In the genomic region with DNA sequence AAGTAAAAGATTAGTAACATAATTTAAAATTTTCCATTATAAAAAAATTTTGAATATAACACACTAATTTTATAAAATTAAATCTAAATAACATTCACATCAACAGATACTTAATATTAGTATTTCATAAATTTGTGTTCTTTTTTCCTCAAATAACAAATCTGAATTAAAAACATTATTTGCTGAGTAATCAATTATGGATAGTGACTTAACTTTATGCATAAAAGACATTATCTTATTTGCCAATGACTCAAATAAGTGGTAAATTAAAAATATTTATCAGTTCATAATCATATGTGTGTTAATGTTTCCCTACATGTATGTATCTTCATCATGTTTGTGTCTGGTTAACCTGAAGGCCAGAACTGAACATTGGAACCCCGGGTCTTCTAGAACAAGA, we compare ENCODE assay signal across 31 mouse cellular contexts.
"Had no signal": no experiment of that assay in that cellular context is flagged by ENCODE, and none has a peak within 500 bp of the region (broad histone marks: within the 10 kb centered on the region; RNA-seq: fewer than 3 reads in every experiment).

No protein-coding gene starts in this region.

- H3K27me3 ChIP-seq: limb, embryonic 12.5 days; limb, embryonic 13.5 days; limb, embryonic 15.5 days; liver, embryonic 12.5 days; liver, embryonic 13.5 days; liver, embryonic 15.5 days; lung, embryonic 15.5 days; megakaryocyte, embryonic 14.5 days; midbrain, embryonic 12.5 days; midbrain, embryonic 13.5 days; midbrain, embryonic 15.5 days had no signal

- H3K36me3 ChIP-seq: limb, embryonic 10.5 days; limb, embryonic 12.5 days; limb, embryonic 13.5 days; limb, embryonic 15.5 days; liver, embryonic 12.5 days; liver, embryonic 13.5 days; liver, embryonic 15.5 days; lung, embryonic 15.5 days; midbrain, embryonic 10.5 days; midbrain, embryonic 12.5 days; midbrain, embryonic 13.5 days; midbrain, embryonic 15.5 days had no signal

- H3K9me3 ChIP-seq: limb, embryonic 10.5 days; limb, embryonic 12.5 days; limb, embryonic 13.5 days; limb, embryonic 15.5 days; liver, embryonic 12.5 days; liver, embryonic 13.5 days; liver, embryonic 15.5 days; lung, embryonic 15.5 days; midbrain, embryonic 10.5 days; midbrain, embryonic 12.5 days; midbrain, embryonic 13.5 days; midbrain, embryonic 15.5 days had no signal

- H3K9ac ChIP-seq: limb, embryonic 12.5 days; limb, embryonic 13.5 days; limb, embryonic 15.5 days; liver, embryonic 12.5 days; liver, embryonic 13.5 days; liver, embryonic 14.5 days; liver, embryonic 15.5 days; liver, postnatal 0 days; lung, embryonic 14.5 days; lung, embryonic 15.5 days; midbrain, embryonic 12.5 days; midbrain, embryonic 13.5 days; midbrain, embryonic 15.5 days had no signal

- ATAC-seq: liver, embryonic 12.5 days; liver, postnatal 0 days; lung, postnatal 0 days; midbrain, embryonic 13.5 days; midbrain, embryonic 15.5 days; midbrain, embryonic 16.5 days had no signal

- H3K27ac ChIP-seq: limb, embryonic 10.5 days; limb, embryonic 12.5 days; limb, embryonic 13.5 days; limb, embryonic 15.5 days; liver, embryonic 12.5 days; liver, embryonic 13.5 days; liver, embryonic 14.5 days; liver, embryonic 15.5 days; lung, embryonic 15.5 days; macrophage; midbrain, embryonic 10.5 days; midbrain, embryonic 12.5 days; midbrain, embryonic 13.5 days; midbrain, embryonic 15.5 days had no signal

- H3K4me3 ChIP-seq: limb, embryonic 10.5 days; limb, embryonic 12.5 days; limb, embryonic 13.5 days; limb, embryonic 15.5 days; liver, embryonic 12.5 days; liver, embryonic 13.5 days; liver, embryonic 15.5 days; lung, embryonic 15.5 days; megakaryocyte, embryonic 14.5 days; midbrain, embryonic 10.5 days; midbrain, embryonic 12.5 days; midbrain, embryonic 13.5 days; midbrain, embryonic 15.5 days; myocyte had no signal

- H3K4me2 ChIP-seq: limb, embryonic 12.5 days; limb, embryonic 13.5 days; limb, embryonic 15.5 days; liver, embryonic 11.5 days; liver, embryonic 12.5 days; liver, embryonic 13.5 days; liver, embryonic 15.5 days; lung, embryonic 14.5 days; lung, embryonic 15.5 days; midbrain, embryonic 11.5 days; midbrain, embryonic 12.5 days; midbrain, embryonic 13.5 days; midbrain, embryonic 15.5 days had no signal

- H3K4me1 ChIP-seq: limb, embryonic 10.5 days; limb, embryonic 12.5 days; limb, embryonic 13.5 days; limb, embryonic 15.5 days; liver, embryonic 12.5 days; liver, embryonic 13.5 days; liver, embryonic 15.5 days; lung, embryonic 15.5 days; megakaryocyte, embryonic 14.5 days; midbrain, embryonic 10.5 days; midbrain, embryonic 12.5 days; midbrain, embryonic 13.5 days; midbrain, embryonic 15.5 days had no signal

- DNase-seq: left cerebral cortex, postnatal 4 days; liver; liver, embryonic 13.5 days; liver, postnatal 0 days; lung, adult 18-20 months; lung, adult 2 months; lung, embryonic 14.5 days; lung, postnatal 10 days; lung, postnatal 14 days; lung, postnatal 36 days; lung, postnatal 4 days; midbrain, embryonic 14.5 days had no signal
